Mouse (Mus musculus) G1E (cell line): ENCODE measurements around the gene 6330403K07Rik. TPM values are rescaled to one million over a fixed set of nuclear protein-coding genes. Genes with fewer than 3 reads are reported as not detected.
A peak's percentile ranks its signal among the peaks of the same experiment; 100 is the strongest.

Source experiments
- ATAC-seq: 2 replicates; pipeline ENCODE4 v1.8.0; 2016; ENCODE audit warnings: mild to moderate bottlenecking; ENCODE audit not compliant: insufficient number of reproducible peaks, poor library complexity, low FRiP score, severe bottlenecking; ENCODE audit errors: extremely low read depth
- DNase-seq: peaks from one replicate; pipeline ENCODE4 v3.0.0; 2012; ENCODE audit warnings: low spot score
- H3K27me3 ChIP-seq: 2 replicates; pipeline ENCODE4 v1.6.1; 2012; ENCODE audit warnings: mild to moderate bottlenecking, low read length, inconsistent platforms; ENCODE audit not compliant: insufficient read depth
- H3K36me3 ChIP-seq: replicated peaks from 2 replicates; pipeline ENCODE3; 2012; ENCODE audit warnings: mild to moderate bottlenecking, inconsistent platforms
- H3K4me1 ChIP-seq: 2 replicates; pipeline ENCODE4 v1.6.1; 2012; ENCODE audit warnings: low read depth, low read length, inconsistent platforms, mixed read lengths; ENCODE audit not compliant: insufficient read depth
- H3K4me3 ChIP-seq: 2 replicates; pipeline ENCODE4 v1.5.1; 2012; ENCODE audit warnings: low read depth, mild to moderate bottlenecking, inconsistent platforms, low read length, moderate library complexity, mixed read lengths
- H3K9me3 ChIP-seq: replicated peaks from 2 replicates; pipeline ENCODE4 v1.6.1; 2012; ENCODE audit warnings: inconsistent platforms
- CTCF ChIP-seq: IDR thresholded peaks from 2 replicates; pipeline ENCODE4 v1.5.1; 2012; ENCODE audit warnings: low read depth, low read length, inconsistent platforms, mixed read lengths
- GATA1 ChIP-seq: IDR thresholded peaks from 2 replicates; pipeline ENCODE4 v1.6.1; 2012; ENCODE audit warnings: borderline replicate concordance, low read length, inconsistent platforms, mixed read lengths
- GATA2 ChIP-seq: IDR thresholded peaks from 2 replicates; pipeline ENCODE4 v1.6.1; 2012; ENCODE audit warnings: low read depth, low read length, inconsistent platforms, borderline replicate concordance
- POLR2AphosphoS5 ChIP-seq: IDR thresholded peaks from 2 replicates; pipeline ENCODE4 v1.6.1; 2012; ENCODE audit warnings: low read depth, low read length, inconsistent platforms; ENCODE audit not compliant: insufficient replicate concordance
- TAL1 ChIP-seq: conservative IDR thresholded peaks from 2 replicates; pipeline ENCODE4 v1.6.1; 2012; ENCODE audit warnings: low read depth, low read length, inconsistent platforms, mixed read lengths
- polyA plus RNA-seq: library from polyadenylated mRNA; stranded (reverse); fragments of >175 nt; gene quantifications from 2 replicates; pipeline ENCODE4 v1.2.3, GENCODE M21; 2012
- total RNA-seq, 2 experiments: library from RNA; stranded (forward) in 1 of 2; stranded (reverse) in 1 of 2; fragments of 200-1000 nt in 1 of 2; fragments of >200 nt in 1 of 2; fragmentation: Nextera tagmentation in 1 of 2; gene quantifications; 2 replicates each; pipeline ENCODE4 v1.2.3; 2014 to 2017

The 6330403K07Rik gene
- total and polyA plus RNA-seq, 3 experiments, result 0.16 TPM; not detected in 2

GRCm38 (mm10) chr11:71003611-71004315, 29.6 kb downstream of the 6330403K07Rik start:
- peak; percentile 37; the same call in 1 of the 2 replicates for ATAC-seq
- H3K9me3 ChIP-seq, result no peaks in the 10 kb centered on the region
- H3K4me3 ChIP-seq, result peak overlapping the region; percentile 85
- H3K36me3 ChIP-seq, result peaks cover 59% of the 10 kb centered on the region
- TF ChIP-seq CTCF, result no peak
- TF ChIP-seq TAL1, result no peak
- no peak for TF ChIP-seq POLR2AphosphoS5
- TF ChIP-seq GATA1, result no peak
- no peak for TF ChIP-seq GATA2
- H3K4me1 ChIP-seq, result peaks cover 30% of the 10 kb centered on the region
- no peaks in the 10 kb centered on the region for H3K27me3 ChIP-seq
- DNase-seq, result peak; percentile 56

- Histone ChIP-seq H3K4me1 (peaks cover 28% of the 10 kb centered on the region), H3K4me3 (no peak overlapping the region), H3K36me3 (peaks cover 65% of the 10 kb centered on the region), H3K27me3 (no peaks in the 10 kb centered on the region), H3K9me3 (no peaks in the 10 kb centered on the region)
- DNase-seq, result no peak
- TF ChIP-seq POLR2AphosphoS5 (no peak), GATA1 (no peak), CTCF (no peak), TAL1 (no peak), GATA2 (no peak)
- ATAC-seq, result no peak
These were observed 32.1 kb downstream of the 6330403K07Rik start for GRCm38 (mm10) chr11:71001167-71001566.

GRCm38 (mm10) chr11:70982557-70983228, 50.6 kb downstream of the 6330403K07Rik start, which contains the start of gene C1qbp:
C1qbp (minus strand) TSS chr11:70983026.
- Histone ChIP-seq H3K9me3 (no peaks in the 10 kb centered on the region), H3K27me3 (no peaks in the 10 kb centered on the region), H3K4me1 (peaks cover 44% of the 10 kb centered on the region), H3K36me3 (peaks cover 83% of the 10 kb centered on the region), H3K4me3 (peak within 1 kb of the TSS; percentile 96)
- TF ChIP-seq GATA1, result no peak
- TF ChIP-seq CTCF, result peak; percentile 86
- peak; percentile 87 for DNase-seq
- ATAC-seq, result peak; percentile 77

GRCm38 (mm10) chr11:70982030-70982429, 51.3 kb downstream of the 6330403K07Rik start:
- Histone ChIP-seq H3K9me3 (no peaks in the 10 kb centered on the region), H3K27me3 (no peaks in the 10 kb centered on the region), H3K4me1 (peaks cover 49% of the 10 kb centered on the region), H3K4me3 (peak overlapping the region; percentile 96), H3K36me3 (peaks cover 83% of the 10 kb centered on the region)
- DNase-seq (no peak), ATAC-seq (no peak)
- TF ChIP-seq TAL1, result no peak

Other genes starting within 250 kb of the 6330403K07Rik start
- gene Scimp, start 220.9 kb downstream of the 6330403K07Rik start, total RNA-seq (2014; fragmentation: Nextera tagmentation), result not detected in 2 replicates
- not detected in 2 replicates for gene Scimp, start 220.9 kb downstream of the 6330403K07Rik start, total RNA-seq (2017)
- gene Scimp, start 220.9 kb downstream of the 6330403K07Rik start, polyA plus RNA-seq, result not detected in 2 replicates
- gene Rabep1, start 188.7 kb downstream of the 6330403K07Rik start, total RNA-seq (2014; fragmentation: Nextera tagmentation), result 48.0 and 50.1 TPM in 2 replicates
- gene Rabep1, start 188.7 kb downstream of the 6330403K07Rik start, total RNA-seq (2017), result 80.6 and 111 TPM in 2 replicates
- gene Rabep1, start 188.7 kb downstream of the 6330403K07Rik start, polyA plus RNA-seq, result 18.1 and 22.9 TPM in 2 replicates
- 154 and 178 TPM in 2 replicates for gene Nup88, start 63.5 kb downstream of the 6330403K07Rik start, total RNA-seq (2014; fragmentation: Nextera tagmentation)
- gene Nup88, start 63.5 kb downstream of the 6330403K07Rik start, total RNA-seq (2017), result 145 and 193 TPM in 2 replicates
- gene Nup88, start 63.5 kb downstream of the 6330403K07Rik start, polyA plus RNA-seq, result 81.1 and 103 TPM in 2 replicates
- 30.9 and 45.8 TPM in 2 replicates for gene Rpain, start 63.3 kb downstream of the 6330403K07Rik start, total RNA-seq (2014; fragmentation: Nextera tagmentation)
- gene Rpain, start 63.3 kb downstream of the 6330403K07Rik start, total RNA-seq (2017), result 73.4 and 94.2 TPM in 2 replicates
- 5.8 and 14.9 TPM in 2 replicates for gene Rpain, start 63.3 kb downstream of the 6330403K07Rik start, polyA plus RNA-seq
- gene C1qbp, start 50.5 kb downstream of the 6330403K07Rik start, total RNA-seq (2014; fragmentation: Nextera tagmentation), result 271 and 277 TPM in 2 replicates
- gene C1qbp, start 50.5 kb downstream of the 6330403K07Rik start, total RNA-seq (2017), result 67.7 and 75.2 TPM in 2 replicates
- 753 and 1,114 TPM in 2 replicates for gene C1qbp, start 50.5 kb downstream of the 6330403K07Rik start, polyA plus RNA-seq
- 24.3 and 28.4 TPM in 2 replicates for gene Dhx33, start 29.1 kb downstream of the 6330403K07Rik start, total RNA-seq (2014; fragmentation: Nextera tagmentation)
- gene Dhx33, start 29.1 kb downstream of the 6330403K07Rik start, total RNA-seq (2017), result 32.7 and 37.4 TPM in 2 replicates
- 11.6 and 15.9 TPM in 2 replicates for gene Dhx33, start 29.1 kb downstream of the 6330403K07Rik start, polyA plus RNA-seq
- 47.7 and 50.2 TPM in 2 replicates for gene Mis12, start 13.9 kb downstream of the 6330403K07Rik start, total RNA-seq (2014; fragmentation: Nextera tagmentation)
- gene Mis12, start 13.9 kb downstream of the 6330403K07Rik start, total RNA-seq (2017), result 37.8 and 52.7 TPM in 2 replicates
- gene Mis12, start 13.9 kb downstream of the 6330403K07Rik start, polyA plus RNA-seq, result 3.9 and 4.9 TPM in 2 replicates
- 27.2 and 33.3 TPM in 2 replicates for gene Derl2, start 13.7 kb downstream of the 6330403K07Rik start, total RNA-seq (2014; fragmentation: Nextera tagmentation)
- gene Derl2, start 13.7 kb downstream of the 6330403K07Rik start, total RNA-seq (2017), result 40.6 and 42.1 TPM in 2 replicates
- gene Derl2, start 13.7 kb downstream of the 6330403K07Rik start, polyA plus RNA-seq, result 14.1 and 18.5 TPM in 2 replicates
- gene Nlrp1a, start 111.2 kb upstream of the 6330403K07Rik start, total RNA-seq (2014; fragmentation: Nextera tagmentation), result not detected in 2 replicates
- gene Nlrp1a, start 111.2 kb upstream of the 6330403K07Rik start, total RNA-seq (2017), result 0.05 TPM in 1 of 2 replicates, not detected in the other
- not detected in 2 replicates for gene Nlrp1a, start 111.2 kb upstream of the 6330403K07Rik start, polyA plus RNA-seq
- not detected in 2 replicates for gene Nlrp1b, start 197.2 kb upstream of the 6330403K07Rik start, total RNA-seq (2014; fragmentation: Nextera tagmentation)
- gene Nlrp1b, start 197.2 kb upstream of the 6330403K07Rik start, total RNA-seq (2017), result 0.05 TPM in 1 of 2 replicates, not detected in the other
- not detected in 2 replicates for gene Nlrp1b, start 197.2 kb upstream of the 6330403K07Rik start, polyA plus RNA-seq